Mouse (Mus musculus) liver, embryonic 14.5 days (tissue): ENCODE results near the gene Hist1h2af.

Source experiments
- CTCF ChIP-seq: IDR thresholded peaks from 2 replicates; pipeline ENCODE4 v1.5.1; 2016; ENCODE audit warnings: antibody characterized with exemption, low read depth, control low read depth
- EP300 ChIP-seq: IDR thresholded peaks from 2 replicates; pipeline ENCODE4 v1.6.1; 2016; ENCODE audit warnings: antibody characterized with exemption, low read depth

GRCm38 (mm10) chr13:23576351-23576881 lies 42.7 kb downstream of the Hist1h2af start:
- TF ChIP-seq EP300 (no peak; the same call in 1 of the 2 replicates), CTCF (no peak)
